Mouse (Mus musculus) myocyte (in vitro differentiated cells): ENCODE data around the gene Atp2b2. TPM values are rescaled to one million over a fixed set of nuclear protein-coding genes. Genes with fewer than 3 reads are reported as not detected.

Source experiments
- H3K27me3 ChIP-seq: one replicate; pipeline ENCODE4 v1.6.1; 2011; ENCODE audit not compliant: control insufficient read depth, insufficient read depth, insufficient read length
- H3K36me3 ChIP-seq: one replicate; pipeline ENCODE4 v1.6.1; 2011; ENCODE audit not compliant: control insufficient read depth, insufficient read depth
- H3K4me2 ChIP-seq: one replicate; pipeline ENCODE4 v1.6.1; 2011; ENCODE audit warnings: low read depth, control low read depth
- H3K4me3 ChIP-seq: one replicate; pipeline ENCODE4 v1.5.1; 2011; ENCODE audit warnings: mild to moderate bottlenecking, control low read depth, moderate library complexity
- H3K79me2 ChIP-seq: one replicate; pipeline ENCODE4 v1.6.1; 2011; ENCODE audit not compliant: control insufficient read depth, insufficient read depth
- H3ac ChIP-seq: one replicate; pipeline ENCODE4 v1.6.1; 2011; ENCODE audit not compliant: control insufficient read depth, insufficient read length
- CEBPB ChIP-seq: IDR thresholded peaks from 2 replicates; pipeline ENCODE4 v1.6.1; 2011; ENCODE audit warnings: mild to moderate bottlenecking, moderate library complexity; ENCODE audit not compliant: poor library complexity, insufficient read depth, severe bottlenecking
- E2F4 ChIP-seq: IDR thresholded peaks from one replicate; pipeline ENCODE4 v1.6.1; 2011; ENCODE audit warnings: mild to moderate bottlenecking, control low read depth, moderate library complexity; ENCODE audit not compliant: insufficient read depth
- MAX ChIP-seq: IDR thresholded peaks from one replicate; pipeline ENCODE4 v1.6.1; 2011; ENCODE audit warnings: low read depth, mild to moderate bottlenecking, control low read depth
- MYOD1 ChIP-seq, 3 experiments: IDR thresholded peaks; one replicate each; pipeline ENCODE4 v1.6.1; 2011; ENCODE audit warnings: control low read depth in 2 of 3, low read depth in 2 of 3, mild to moderate bottlenecking in 2 of 3, moderate library complexity in 1 of 3; ENCODE audit not compliant: insufficient read length in 2 of 3, control insufficient read depth in 1 of 3
- MYOG ChIP-seq, 3 experiments: IDR thresholded peaks; one replicate each; pipeline ENCODE4 v1.6.1; 2011; ENCODE audit warnings: control low read depth in 2 of 3, low read depth in 2 of 3, mild to moderate bottlenecking in 2 of 3; ENCODE audit not compliant: insufficient read length in 2 of 3, control insufficient read depth in 1 of 3, insufficient read depth in 1 of 3
- POLR2A ChIP-seq: IDR thresholded peaks from one replicate; pipeline ENCODE4 v1.6.1; 2011; ENCODE audit warnings: low read depth, mild to moderate bottlenecking, control low read depth, moderate library complexity; ENCODE audit not compliant: insufficient read length
- POLR2AphosphoS2 ChIP-seq: IDR thresholded peaks from one replicate; pipeline ENCODE4 v1.6.1; 2011; ENCODE audit warnings: low read depth, control low read depth; ENCODE audit not compliant: insufficient read length
- REST ChIP-seq: IDR thresholded peaks from one replicate; pipeline ENCODE4 v1.6.1; 2011; ENCODE audit warnings: mild to moderate bottlenecking, control low read depth, moderate library complexity; ENCODE audit not compliant: insufficient read depth, insufficient read length
- SRF ChIP-seq: IDR thresholded peaks from one replicate; pipeline ENCODE4 v1.6.1; 2011; ENCODE audit warnings: low read depth; ENCODE audit not compliant: control insufficient read depth, insufficient read length
- TCF12 ChIP-seq: IDR thresholded peaks from one replicate; pipeline ENCODE4 v1.6.1; 2011; ENCODE audit warnings: mild to moderate bottlenecking, control low read depth; ENCODE audit not compliant: poor library complexity, insufficient read depth, severe bottlenecking
- TCF3 ChIP-seq: IDR thresholded peaks from one replicate; pipeline ENCODE4 v1.6.1; 2011; ENCODE audit warnings: low read depth, control low read depth; ENCODE audit not compliant: insufficient read length
- USF1 ChIP-seq: IDR thresholded peaks from one replicate; pipeline ENCODE4 v1.6.1; 2011; ENCODE audit warnings: low read depth, mild to moderate bottlenecking, control low read depth, moderate library complexity
- polyA plus RNA-seq: library from polyadenylated mRNA; unstranded; fragments of >200 nt; fragmentation: generic; extraction: Trizol; gene quantifications from one replicate; pipeline ENCODE4 v1.2.1, GENCODE M21; 2012; ENCODE audit warnings: missing spikeins

Atp2b2 gene
- polyA plus RNA-seq, 1 experiment: not detected

DNA sequence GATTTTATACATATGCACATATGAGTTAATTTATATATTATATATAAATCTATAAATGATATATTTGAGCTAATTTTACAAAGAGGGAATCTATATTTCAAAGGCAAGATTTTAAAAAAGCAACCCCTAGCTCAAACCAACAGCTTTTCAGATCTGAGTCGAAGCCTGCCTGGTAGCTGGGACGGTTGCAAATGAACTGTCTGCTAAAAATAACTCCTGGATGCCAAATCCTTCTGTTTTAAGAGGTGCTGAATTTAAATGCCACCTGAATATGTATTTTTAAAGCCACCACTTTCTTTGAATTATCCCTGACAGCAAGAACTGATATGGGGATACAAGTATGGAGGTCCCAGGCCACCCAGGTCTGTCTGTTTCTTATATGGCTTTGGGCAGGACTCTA lies 193.8 kb downstream of the Atp2b2 start:
- Histone ChIP-seq H3ac (no peak overlapping the region), H3K4me3 (no peak overlapping the region), H3K27me3 (no peaks in the 10 kb centered on the region), H3K4me2 (no peak overlapping the region), H3K36me3 (no peaks in the 10 kb centered on the region), H3K79me2 (no peaks in the 10 kb centered on the region)
- TF ChIP-seq TCF3 (no peak), USF1 (no peak), REST (no peak), POLR2AphosphoS2 (no peak), POLR2A (no peak), E2F4 (no peak), MYOG (IDR thresholded peaks at IDR 0.05; ENCODE audit: control insufficient read depth in 1 of 3, insufficient read depth in 1 of 3, insufficient read length in 2 of 3, low read depth in 2 of 3) (no peak), TCF12 (no peak), CEBPB (no peak), SRF (no peak), MAX (no peak)

DNA sequence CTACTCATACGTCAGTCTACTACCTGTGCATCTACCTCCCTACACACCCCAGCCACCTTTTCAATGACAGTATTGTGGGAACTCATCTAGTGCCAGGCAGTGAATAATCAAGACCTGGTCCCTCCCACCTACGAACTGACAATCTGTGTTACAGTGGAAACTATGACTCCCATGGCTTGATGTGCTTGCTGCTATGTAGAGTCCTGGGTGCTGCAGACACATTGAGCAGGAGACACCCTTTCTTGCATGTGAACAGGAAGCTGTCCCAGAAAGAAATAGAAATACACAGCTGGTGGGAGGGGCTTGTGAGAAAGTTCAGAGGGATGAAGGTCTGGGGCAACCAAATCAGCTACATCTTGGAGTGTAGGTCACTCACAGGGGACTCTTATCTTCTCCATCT lies 195.3 kb downstream of the Atp2b2 start:
- Histone ChIP-seq H3K4me2 (no peak overlapping the region), H3ac (no peak overlapping the region), H3K36me3 (no peaks in the 10 kb centered on the region), H3K27me3 (no peaks in the 10 kb centered on the region), H3K4me3 (no peak overlapping the region), H3K79me2 (no peaks in the 10 kb centered on the region)
- no peak for TF ChIP-seq REST

DNA sequence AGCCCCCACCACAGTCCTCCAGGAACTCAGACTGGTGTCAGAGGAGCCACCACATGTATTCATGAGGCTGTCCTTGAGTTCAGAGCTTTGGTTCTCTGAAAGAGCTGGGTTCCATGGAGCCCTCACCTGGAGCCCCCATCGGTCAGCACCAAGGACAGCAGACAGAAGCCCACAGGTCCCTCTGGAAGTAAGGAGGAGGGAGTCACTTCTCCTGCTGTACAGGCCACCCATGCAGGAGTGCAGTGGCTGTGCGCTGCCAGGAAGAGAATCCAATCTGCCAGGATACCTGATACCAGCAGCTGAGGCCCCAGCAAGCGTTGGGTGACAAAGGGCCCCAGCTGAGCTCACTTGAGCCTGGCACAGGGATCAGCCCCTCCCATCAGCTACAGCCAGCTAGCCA lies 199.2 kb downstream of the Atp2b2 start:
- TF ChIP-seq TCF12 (no peak), REST (peak; percentile 62)
- H3K4me3 ChIP-seq: no peak overlapping the region
- no peaks in the 10 kb centered on the region for H3K27me3 ChIP-seq
- H3ac ChIP-seq: no peak overlapping the region
- H3K4me2 ChIP-seq: no peak overlapping the region
- no peaks in the 10 kb centered on the region for H3K79me2 ChIP-seq
- no peaks in the 10 kb centered on the region for H3K36me3 ChIP-seq

DNA sequence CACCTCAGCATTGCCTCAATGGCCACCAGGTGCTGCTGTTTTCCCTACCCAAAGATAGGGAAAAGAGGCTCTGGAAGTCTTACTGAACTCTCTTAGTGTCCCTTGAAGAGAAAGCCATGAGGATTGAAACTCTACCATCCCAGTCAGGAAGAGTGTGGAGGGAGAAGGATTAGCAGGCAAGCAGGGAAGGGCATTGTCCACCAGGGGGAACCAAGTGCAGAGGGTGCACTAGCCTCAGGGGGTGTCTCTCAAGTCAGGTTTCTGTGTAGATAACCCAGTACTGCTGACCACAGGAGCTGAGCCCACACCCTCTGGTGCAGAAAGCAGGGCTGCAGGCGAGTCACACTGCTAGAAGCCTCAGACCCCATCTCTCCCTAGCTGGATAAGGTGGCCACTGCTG lies 203.9 kb downstream of the Atp2b2 start:
- no peaks in the 10 kb centered on the region for H3K36me3 ChIP-seq

DNA sequence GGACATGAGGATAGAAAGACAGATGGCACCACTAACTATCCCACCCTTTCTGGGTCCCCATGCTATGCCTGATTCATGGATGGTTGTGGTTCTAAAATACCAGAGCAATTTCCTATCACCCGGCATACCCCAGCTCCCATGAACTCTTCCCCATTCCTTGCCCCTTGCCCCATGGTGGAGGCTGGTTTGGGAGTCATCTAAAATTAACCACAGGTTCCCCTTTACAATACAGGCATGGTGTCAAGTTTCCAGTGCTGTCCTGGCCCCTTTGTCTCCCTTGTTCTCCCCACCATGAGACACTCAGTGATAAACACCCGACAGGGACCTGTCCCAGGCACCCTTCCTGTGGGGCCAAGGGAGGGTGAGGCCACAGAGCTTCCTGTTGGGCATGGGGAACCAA lies 204.7 kb downstream of the Atp2b2 start:
- Histone ChIP-seq H3K36me3 (no peaks in the 10 kb centered on the region), H3ac (no peak overlapping the region), H3K4me2 (no peak overlapping the region), H3K27me3 (no peaks in the 10 kb centered on the region), H3K79me2 (no peaks in the 10 kb centered on the region), H3K4me3 (no peak overlapping the region)
- TF ChIP-seq CEBPB: no peak
- TF ChIP-seq TCF3: no peak
- TF ChIP-seq MYOD1 (IDR thresholded peaks at IDR 0.05; ENCODE audit: control insufficient read depth in 1 of 3, insufficient read length in 2 of 3, low read depth in 2 of 3): no peak
- no peak for TF ChIP-seq MAX
- TF ChIP-seq REST: no peak
- TF ChIP-seq TCF12: no peak
- no peak for TF ChIP-seq MYOG (IDR thresholded peaks at IDR 0.05; ENCODE audit: control insufficient read depth in 1 of 3, insufficient read depth in 1 of 3, insufficient read length in 2 of 3, low read depth in 2 of 3)
- no peak for TF ChIP-seq USF1

More for the DNA sequence above, 203.9 kb downstream of the Atp2b2 start:
- Histone ChIP-seq H3ac (no peak overlapping the region), H3K4me2 (no peak overlapping the region), H3K79me2 (no peaks in the 10 kb centered on the region), H3K27me3 (no peaks in the 10 kb centered on the region), H3K4me3 (no peak overlapping the region)
- TF ChIP-seq MAX (no peak), SRF (no peak), TCF3 (no peak), POLR2AphosphoS2 (no peak), CEBPB (no peak), USF1 (no peak), TCF12 (no peak), POLR2A (no peak), MYOD1 (IDR thresholded peaks at IDR 0.05; ENCODE audit: control insufficient read depth in 1 of 3, insufficient read length in 2 of 3, low read depth in 2 of 3) (no peak), E2F4 (no peak), MYOG (IDR thresholded peaks at IDR 0.05; ENCODE audit: control insufficient read depth in 1 of 3, insufficient read depth in 1 of 3, insufficient read length in 2 of 3, low read depth in 2 of 3) (no peak), REST (no peak)

DNA sequence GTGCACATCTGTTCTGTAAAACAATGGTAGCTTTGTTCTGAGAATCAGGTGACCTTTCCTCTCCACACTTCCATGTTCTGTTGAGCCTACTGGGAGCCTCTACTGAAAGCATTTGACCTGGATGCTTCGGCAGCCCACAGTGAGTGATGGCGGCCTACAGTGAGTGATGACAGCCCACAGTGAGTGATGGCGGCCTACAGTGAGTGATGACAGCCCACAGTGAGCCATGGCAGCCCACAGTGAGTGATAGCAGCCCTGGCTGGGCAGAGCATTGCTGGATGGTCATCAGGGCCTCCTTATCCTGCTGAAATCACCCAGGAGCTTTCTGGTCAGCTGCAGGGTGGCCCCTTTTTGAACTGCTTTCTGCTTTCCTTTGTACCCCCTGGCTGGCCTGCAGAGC lies 205.9 kb downstream of the Atp2b2 start:
- no peaks in the 10 kb centered on the region for H3K27me3 ChIP-seq
- no peak overlapping the region for H3K4me3 ChIP-seq
- no peak overlapping the region for H3ac ChIP-seq
- H3K4me2 ChIP-seq: no peak overlapping the region
- TF ChIP-seq CEBPB (no peak), TCF3 (no peak), SRF (no peak), MYOG (IDR thresholded peaks at IDR 0.05; ENCODE audit: control insufficient read depth in 1 of 3, insufficient read depth in 1 of 3, insufficient read length in 2 of 3, low read depth in 2 of 3) (no peak), TCF12 (no peak), MAX (no peak), E2F4 (no peak), MYOD1 (IDR thresholded peaks at IDR 0.05; ENCODE audit: control insufficient read depth in 1 of 3, insufficient read length in 2 of 3, low read depth in 2 of 3) (no peak)
- H3K79me2 ChIP-seq: no peaks in the 10 kb centered on the region
- H3K36me3 ChIP-seq: no peaks in the 10 kb centered on the region
